Mouse (Mus musculus): ENCODE results near the gene Fam71b. TPM values are rescaled to one million over a fixed set of nuclear protein-coding genes. Genes with fewer than 3 reads are reported as not detected.

Fam71b gene
- polyA plus RNA-seq (2015; fragmentation: Nextera tagmentation; extraction: Ambion mirVana), result not detected in 2 replicates

GRCm38 (mm10) chr11:46396167-46396859, at the start of gene Fam71b:
Gene Fam71b, plus strand, starts transcription at chr11:46396559.
- Histone ChIP-seq H3K27me3 (no peaks in the 10 kb centered on the region), H3K4me3 (no peak within 1 kb of the TSS), H3K9me3 (no peaks in the 10 kb centered on the region), H3K27ac (no peak within 1 kb of the TSS), H3K4me1 (peaks cover 5% of the 10 kb centered on the region; the same call in 1 of the 2 replicates), H3K36me3 (no peaks in the 10 kb centered on the region), H3K4me2 (no peak within 1 kb of the TSS), H3K9ac (no peak within 1 kb of the TSS)
- WGBS, result 78% methylated on average over 13 of the region's 13 CpGs
- ATAC-seq (ENCODE audit: insufficient number of reproducible peaks, insufficient read depth, low FRiP score, low TSS enrichment, low read depth), result no peak

- ATAC-seq (ENCODE audit: insufficient number of reproducible peaks, insufficient read depth, low FRiP score, low TSS enrichment, low read depth), result no peak
- Histone ChIP-seq H3K9ac (no peak overlapping the region), H3K27ac (no peak overlapping the region), H3K9me3 (no peaks in the 10 kb centered on the region), H3K4me2 (no peak overlapping the region), H3K4me1 (peaks cover 16% of the 10 kb centered on the region), H3K27me3 (no peaks in the 10 kb centered on the region), H3K36me3 (no peaks in the 10 kb centered on the region), H3K4me3 (no peak overlapping the region)
- WGBS, result 90% methylated on average over 5 of the region's 5 CpGs
Measured at GRCm38 (mm10) chr11:46347756-46348155, 48.6 kb upstream of the Fam71b start.

GRCm38 (mm10) chr11:46348416-46348815, 47.9 kb upstream of the Fam71b start:
- H3K4me1 ChIP-seq, result peaks cover 16% of the 10 kb centered on the region
- WGBS, result 85% methylated on average over 3 of the region's 3 CpGs
- H3K27me3 ChIP-seq, result no peaks in the 10 kb centered on the region
- H3K4me3 ChIP-seq, result no peak overlapping the region
- no peaks in the 10 kb centered on the region for H3K9me3 ChIP-seq
- no peak for ATAC-seq (ENCODE audit: insufficient number of reproducible peaks, insufficient read depth, low FRiP score, low TSS enrichment, low read depth)
- H3K4me2 ChIP-seq, result no peak overlapping the region
- no peak overlapping the region for H3K9ac ChIP-seq
- no peak overlapping the region for H3K27ac ChIP-seq
- H3K36me3 ChIP-seq, result no peaks in the 10 kb centered on the region

- H3K9me3 ChIP-seq, result no peaks in the 10 kb centered on the region
- H3K4me1 ChIP-seq, result peaks cover 5% of the 10 kb centered on the region; the same call in 1 of the 2 replicates
- no peak overlapping the region for H3K4me2 ChIP-seq
- 22% methylated on average over 2 of the region's 2 CpGs for WGBS
- no peaks in the 10 kb centered on the region for H3K36me3 ChIP-seq
- ATAC-seq (ENCODE audit: insufficient number of reproducible peaks, insufficient read depth, low FRiP score, low TSS enrichment, low read depth), result no peak
- H3K4me3 ChIP-seq, result no peak overlapping the region
- H3K9ac ChIP-seq, result no peak overlapping the region
- H3K27me3 ChIP-seq, result no peaks in the 10 kb centered on the region
- H3K27ac ChIP-seq, result 0 out of 2 replicates have a peak overlapping the region, but pooled peaks have one; percentile 22
Measured at GRCm38 (mm10) chr11:46349681-46350410, 46.5 kb upstream of the Fam71b start.

GRCm38 (mm10) chr11:46358369-46358768, 38.0 kb upstream of the Fam71b start:
- no peak for ATAC-seq (ENCODE audit: insufficient number of reproducible peaks, insufficient read depth, low FRiP score, low TSS enrichment, low read depth)
- H3K36me3 ChIP-seq, result no peaks in the 10 kb centered on the region
- no peaks in the 10 kb centered on the region; the same call in 1 of the 2 replicates for H3K27me3 ChIP-seq
- H3K4me2 ChIP-seq, result no peak overlapping the region
- no peak overlapping the region for H3K4me3 ChIP-seq
- 60% methylated on average over 1 of the region's 1 CpGs for WGBS
- no peak overlapping the region for H3K27ac ChIP-seq
- no peak overlapping the region for H3K9ac ChIP-seq
- peaks cover 5% of the 10 kb centered on the region for H3K4me1 ChIP-seq
- H3K9me3 ChIP-seq, result no peaks in the 10 kb centered on the region

GRCm38 (mm10) chr11:46360991-46361665, 35.2 kb upstream of the Fam71b start:
- ATAC-seq (ENCODE audit: insufficient number of reproducible peaks, insufficient read depth, low FRiP score, low TSS enrichment, low read depth), result no peak
- Histone ChIP-seq H3K27ac (no peak overlapping the region), H3K4me1 (peaks cover 5% of the 10 kb centered on the region), H3K4me2 (no peak overlapping the region), H3K27me3 (no peaks in the 10 kb centered on the region; the same call in 1 of the 2 replicates), H3K9ac (no peak overlapping the region), H3K4me3 (no peak overlapping the region), H3K9me3 (no peaks in the 10 kb centered on the region), H3K36me3 (no peaks in the 10 kb centered on the region)
- 43% methylated on average over 2 of the region's 2 CpGs for WGBS

GRCm38 (mm10) chr11:46362061-46363022, 34.0 kb upstream of the Fam71b start:
- H3K4me3 ChIP-seq, result no peak overlapping the region
- no peak overlapping the region for H3K27ac ChIP-seq
- H3K9ac ChIP-seq, result no peak overlapping the region
- no peaks in the 10 kb centered on the region for H3K36me3 ChIP-seq
- H3K9me3 ChIP-seq, result no peaks in the 10 kb centered on the region
- no peak for ATAC-seq (ENCODE audit: insufficient number of reproducible peaks, insufficient read depth, low FRiP score, low TSS enrichment, low read depth)
- H3K4me2 ChIP-seq, result no peak overlapping the region
- H3K4me1 ChIP-seq, result peaks cover 5% of the 10 kb centered on the region
- H3K27me3 ChIP-seq, result no peaks in the 10 kb centered on the region; the same call in 1 of the 2 replicates
- 85% methylated on average over 18 of the region's 18 CpGs for WGBS

- H3K4me3 ChIP-seq, result no peak overlapping the region
- no peaks in the 10 kb centered on the region for H3K9me3 ChIP-seq
- H3K4me1 ChIP-seq, result peaks cover 5% of the 10 kb centered on the region
- 94% methylated on average over 9 of the region's 9 CpGs for WGBS
- H3K4me2 ChIP-seq, result no peak overlapping the region
- H3K27me3 ChIP-seq, result no peaks in the 10 kb centered on the region; the same call in 1 of the 2 replicates
- no peak for ATAC-seq (ENCODE audit: insufficient number of reproducible peaks, insufficient read depth, low FRiP score, low TSS enrichment, low read depth)
- no peak overlapping the region for H3K9ac ChIP-seq
- H3K27ac ChIP-seq, result no peak overlapping the region
- no peaks in the 10 kb centered on the region for H3K36me3 ChIP-seq
Measured at GRCm38 (mm10) chr11:46363864-46364263, 32.5 kb upstream of the Fam71b start.

- WGBS, result 81% methylated on average over 5 of the region's 5 CpGs
- no peak for ATAC-seq (ENCODE audit: insufficient number of reproducible peaks, insufficient read depth, low FRiP score, low TSS enrichment, low read depth)
- H3K9me3 ChIP-seq, result no peaks in the 10 kb centered on the region
Measured at GRCm38 (mm10) chr11:46365744-46366143, 30.6 kb upstream of the Fam71b start.

GRCm38 (mm10) chr11:46366357-46366756, 30.0 kb upstream of the Fam71b start:
- H3K36me3 ChIP-seq, result no peaks in the 10 kb centered on the region
- no peaks in the 10 kb centered on the region for H3K9me3 ChIP-seq
- WGBS, result 29% methylated on average over 3 of the region's 3 CpGs
- H3K4me1 ChIP-seq, result peaks cover 3% of the 10 kb centered on the region
- no peak overlapping the region for H3K27ac ChIP-seq
- H3K9ac ChIP-seq, result no peak overlapping the region
- no peak for ATAC-seq (ENCODE audit: insufficient number of reproducible peaks, insufficient read depth, low FRiP score, low TSS enrichment, low read depth)
- H3K27me3 ChIP-seq, result no peaks in the 10 kb centered on the region
- no peak overlapping the region for H3K4me2 ChIP-seq
- no peak overlapping the region for H3K4me3 ChIP-seq

More at GRCm38 (mm10) chr11:46365744-46366143, 30.6 kb upstream of the Fam71b start:
- H3K4me2 ChIP-seq, result no peak overlapping the region
- H3K4me1 ChIP-seq, result peaks cover 5% of the 10 kb centered on the region
- H3K27ac ChIP-seq, result no peak overlapping the region
- no peak overlapping the region for H3K9ac ChIP-seq
- no peaks in the 10 kb centered on the region for H3K36me3 ChIP-seq
- H3K4me3 ChIP-seq, result no peak overlapping the region
- H3K27me3 ChIP-seq, result no peaks in the 10 kb centered on the region

GRCm38 (mm10) chr11:46370457-46370856, 25.9 kb upstream of the Fam71b start:
- H3K4me2 ChIP-seq, result no peak overlapping the region
- WGBS, result 91% methylated on average over 4 of the region's 4 CpGs

More at GRCm38 (mm10) chr11:46370457-46370856, 25.9 kb upstream of the Fam71b start:
- H3K36me3 ChIP-seq, result no peaks in the 10 kb centered on the region
- no peaks in the 10 kb centered on the region for H3K9me3 ChIP-seq
- no peaks in the 10 kb centered on the region for H3K27me3 ChIP-seq
- H3K9ac ChIP-seq, result no peak overlapping the region
- H3K4me3 ChIP-seq, result no peak overlapping the region
- ATAC-seq (ENCODE audit: insufficient number of reproducible peaks, insufficient read depth, low FRiP score, low TSS enrichment, low read depth), result no peak
- 0 out of 2 replicates have a peak, but pooled peaks cover 5% of the 10 kb centered on the region for H3K4me1 ChIP-seq
- no peak overlapping the region for H3K27ac ChIP-seq

Measured in embryonic facial prominence, embryonic 13.5 days (tissue).